Mouse (Mus musculus) limb, embryonic 15.5 days (tissue): Measurements from ENCODE around the gene Hyls1. TPM values are rescaled to one million over a fixed set of nuclear protein-coding genes. Genes with fewer than 3 reads are reported as not detected.
"Not testable (repeated sequence)": the region's sequence is repeated elsewhere in the genome, so short reads cannot be mapped to it uniquely, and the experiment has no call there.

Experiments
- ATAC-seq: fragments of 200-750 bp; cut with Nextera tagmentation; 2 replicates; pipeline ENCODE4 v1.8.0; 2017; ENCODE audit warnings: low read depth, moderate TSS enrichment; ENCODE audit not compliant: insufficient number of reproducible peaks, low FRiP score, low TSS enrichment
- H3K27ac ChIP-seq: fragments of 300-500 bp; sonication (generic); 2 replicates; pipeline ENCODE4 v1.5.1; 2015; ENCODE audit warnings: moderate library complexity, mild to moderate bottlenecking, inconsistent platforms
- H3K27me3 ChIP-seq: fragments of 300-500 bp; sonication (generic); 2 replicates; pipeline ENCODE4 v1.6.1; 2015; ENCODE audit warnings: inconsistent platforms
- H3K36me3 ChIP-seq: fragments of 300-500 bp; sonication (generic); 2 replicates; pipeline ENCODE4 v1.6.1; 2015; ENCODE audit warnings: inconsistent platforms
- H3K4me1 ChIP-seq: fragments of 300-500 bp; sonication (generic); 2 replicates; pipeline ENCODE4 v1.6.1; 2015; ENCODE audit warnings: inconsistent platforms
- H3K4me2 ChIP-seq: fragments of 300-500 bp; sonication (generic); 2 replicates; pipeline ENCODE4 v1.6.1; 2015; ENCODE audit warnings: mild to moderate bottlenecking, inconsistent platforms
- H3K4me3 ChIP-seq: fragments of 300-500 bp; sonication (generic); 2 replicates; pipeline ENCODE4 v1.5.1; 2015; ENCODE audit warnings: mild to moderate bottlenecking, inconsistent platforms
- H3K9ac ChIP-seq: fragments of 300-500 bp; sonication (generic); 2 replicates; pipeline ENCODE4 v1.6.1; 2015; ENCODE audit warnings: inconsistent platforms
- H3K9me3 ChIP-seq: fragments of 300-500 bp; sonication (generic); 2 replicates; pipeline ENCODE4 v1.6.1; 2016; ENCODE audit warnings: inconsistent platforms
- WGBS: fragments of 180-500 bp; shearing (Covaris S2); methylation state at CpG from one replicate; pipeline ENCODE4 v1.1.7; 2015; 5-methylcytosine and 5-hydroxymethylcytosine counted together
- polyA plus RNA-seq: library from polyadenylated mRNA; unstranded; fragments of >200 nt; fragmentation: Nextera tagmentation; extraction: Ambion mirVana; gene quantifications from 2 replicates; pipeline ENCODE4 v1.2.1, GENCODE M21; 2015

Hyls1 gene
- 14.2 and 14.4 TPM in 2 replicates for polyA plus RNA-seq

GRCm38 (mm10) chr9:35569571-35570534 lies at the start of gene Hyls1, which contains the start of gene Pate2:
TSS of gene Hyls1 (minus strand) at chr9:35570398.
TSS of gene Pate2 (plus strand) at chr9:35570284.
- Histone ChIP-seq H3K9me3 (no peaks in the 10 kb centered on the region), H3K27ac (peak within 1 kb of the TSS; percentile 92), H3K9ac (peak within 1 kb of the TSS; percentile 74), H3K27me3 (peaks cover 11% of the 10 kb centered on the region), H3K4me2 (peak within 1 kb of the TSS; percentile 68), H3K4me3 (peak within 1 kb of the TSS; percentile 88), H3K36me3 (peaks cover 26% of the 10 kb centered on the region), H3K4me1 (peaks cover 9% of the 10 kb centered on the region)
- under 1% methylated on average over 86 of the region's 86 CpGs for WGBS
- peak; percentile 99 for ATAC-seq

GRCm38 (mm10) chr9:35616784-35617183 lies 46.6 kb upstream of the Hyls1 start:
- not testable (repeated sequence) for H3K4me3 ChIP-seq, H3K4me2 ChIP-seq, H3K27me3 ChIP-seq, H3K9me3 ChIP-seq, H3K36me3 ChIP-seq, H3K4me1 ChIP-seq, H3K27ac ChIP-seq, ATAC-seq, H3K9ac ChIP-seq
- 70% methylated on average over 2 of the region's 2 CpGs for WGBS

GRCm38 (mm10) chr9:35614005-35614404 lies 43.8 kb upstream of the Hyls1 start:
- no peak overlapping the region for H3K4me3 ChIP-seq
- ATAC-seq = no peak
- no peak overlapping the region for H3K9ac ChIP-seq
- no peak overlapping the region for H3K27ac ChIP-seq
- no peak overlapping the region for H3K4me2 ChIP-seq
- WGBS = 23% methylated on average over 2 of the region's 2 CpGs
- H3K9me3 ChIP-seq = no peaks in the 10 kb centered on the region
- no peaks in the 10 kb centered on the region for H3K27me3 ChIP-seq
- no peaks in the 10 kb centered on the region for H3K36me3 ChIP-seq
- no peaks in the 10 kb centered on the region for H3K4me1 ChIP-seq

- no peak within 1 kb of the TSS for H3K9ac ChIP-seq
- H3K27ac ChIP-seq = no peak within 1 kb of the TSS
- no peak within 1 kb of the TSS for H3K4me2 ChIP-seq
- no peaks in the 10 kb centered on the region for H3K36me3 ChIP-seq
- H3K4me1 ChIP-seq = no peaks in the 10 kb centered on the region
- H3K27me3 ChIP-seq = no peaks in the 10 kb centered on the region
- no peak for ATAC-seq
- 95% methylated on average over 1 of the region's 1 CpGs for WGBS
- no peaks in the 10 kb centered on the region for H3K9me3 ChIP-seq
- no peak within 1 kb of the TSS for H3K4me3 ChIP-seq
Observed at GRCm38 (mm10) chr9:35611841-35612240, 41.6 kb upstream of the Hyls1 start, which contains the start of gene Pate4. TSS of gene Pate4 (minus strand) at chr9:35611941.

- 67% methylated on average over 8 of the region's 8 CpGs for WGBS
- Histone ChIP-seq H3K36me3 (no peaks in the 10 kb centered on the region), H3K27ac (no peak overlapping the region), H3K4me1 (no peaks in the 10 kb centered on the region), H3K9me3 (no peaks in the 10 kb centered on the region), H3K27me3 (no peaks in the 10 kb centered on the region), H3K9ac (no peak overlapping the region), H3K4me3 (no peak overlapping the region), H3K4me2 (no peak overlapping the region)
- ATAC-seq = no peak
Observed at GRCm38 (mm10) chr9:35607647-35608405, 37.6 kb upstream of the Hyls1 start.

GRCm38 (mm10) chr9:35592903-35593302 lies 22.7 kb upstream of the Hyls1 start:
- Histone ChIP-seq H3K4me3 (no peak overlapping the region), H3K27me3 (no peaks in the 10 kb centered on the region), H3K36me3 (no peaks in the 10 kb centered on the region), H3K9ac (no peak overlapping the region), H3K4me1 (no peaks in the 10 kb centered on the region), H3K27ac (no peak overlapping the region), H3K4me2 (no peak overlapping the region), H3K9me3 (no peaks in the 10 kb centered on the region)
- no peak for ATAC-seq
- WGBS = 13% methylated on average over 2 of the region's 2 CpGs

GRCm38 (mm10) chr9:35587674-35588073 lies 17.5 kb upstream of the Hyls1 start:
- Histone ChIP-seq H3K4me1 (no peaks in the 10 kb centered on the region), H3K9ac (no peak overlapping the region), H3K27me3 (no peaks in the 10 kb centered on the region), H3K4me2 (no peak overlapping the region), H3K27ac (no peak overlapping the region), H3K4me3 (no peak overlapping the region), H3K36me3 (no peaks in the 10 kb centered on the region), H3K9me3 (no peaks in the 10 kb centered on the region)
- no peak for ATAC-seq
- WGBS = 13% methylated on average over 1 of the region's 1 CpGs

- H3K9ac ChIP-seq = no peak overlapping the region
- WGBS = 5% methylated on average over 32 of the region's 32 CpGs
Observed at GRCm38 (mm10) chr9:35574416-35574815, 4.2 kb upstream of the Hyls1 start.

GRCm38 (mm10) chr9:35570663-35571062 lies 465 bp upstream of the Hyls1 start:
- Histone ChIP-seq H3K36me3 (peaks cover 18% of the 10 kb centered on the region; the same call in 1 of the 2 replicates), H3K9ac (no peak overlapping the region), H3K9me3 (no peaks in the 10 kb centered on the region), H3K27me3 (peaks cover 15% of the 10 kb centered on the region), H3K4me1 (peaks cover 9% of the 10 kb centered on the region), H3K4me3 (peak overlapping the region; percentile 88), H3K27ac (peak overlapping the region; percentile 92; the same call in 1 of the 2 replicates), H3K4me2 (peak overlapping the region; percentile 68)
- WGBS = 11% methylated on average over 5 of the region's 5 CpGs
- ATAC-seq = no peak

More at GRCm38 (mm10) chr9:35574416-35574815, 4.2 kb upstream of the Hyls1 start:
- Histone ChIP-seq H3K36me3 (no peaks in the 10 kb centered on the region), H3K9me3 (no peaks in the 10 kb centered on the region), H3K27ac (no peak overlapping the region), H3K4me1 (peaks cover 4% of the 10 kb centered on the region), H3K4me3 (peak overlapping the region; percentile 25), H3K27me3 (peaks cover 15% of the 10 kb centered on the region), H3K4me2 (peak overlapping the region; percentile 48)
- ATAC-seq = no peak

GRCm38 (mm10) chr9:35567995-35568394 lies 2.2 kb downstream of the Hyls1 start:
- Histone ChIP-seq H3K4me3 (no peak overlapping the region), H3K9ac (no peak overlapping the region), H3K27ac (no peak overlapping the region), H3K9me3 (no peaks in the 10 kb centered on the region), H3K36me3 (peaks cover 31% of the 10 kb centered on the region), H3K4me1 (peaks cover 4% of the 10 kb centered on the region; the same call in 1 of the 2 replicates), H3K27me3 (no peaks in the 10 kb centered on the region), H3K4me2 (no peak overlapping the region)
- WGBS = 84% methylated on average over 3 of the region's 3 CpGs
- ATAC-seq = no peak

GRCm38 (mm10) chr9:35564536-35565240 lies 5.5 kb downstream of the Hyls1 start:
- no peak for ATAC-seq
- Histone ChIP-seq H3K9ac (no peak overlapping the region), H3K36me3 (peaks cover 42% of the 10 kb centered on the region), H3K27me3 (no peaks in the 10 kb centered on the region), H3K4me1 (peaks cover 11% of the 10 kb centered on the region; the same call in 1 of the 2 replicates), H3K4me3 (no peak overlapping the region), H3K27ac (no peak overlapping the region), H3K4me2 (no peak overlapping the region), H3K9me3 (no peaks in the 10 kb centered on the region)
- 90% methylated on average over 5 of the region's 5 CpGs for WGBS
